Mouse (Mus musculus): ENCODE results near the gene Abcg3. TPM values are rescaled to one million over a fixed set of nuclear protein-coding genes. Genes with fewer than 3 reads are reported as not detected.

Abcg3 gene
- polyA plus RNA-seq (2012; rRNA removed), result 0.34 and 0.45 TPM in 2 replicates

DNA sequence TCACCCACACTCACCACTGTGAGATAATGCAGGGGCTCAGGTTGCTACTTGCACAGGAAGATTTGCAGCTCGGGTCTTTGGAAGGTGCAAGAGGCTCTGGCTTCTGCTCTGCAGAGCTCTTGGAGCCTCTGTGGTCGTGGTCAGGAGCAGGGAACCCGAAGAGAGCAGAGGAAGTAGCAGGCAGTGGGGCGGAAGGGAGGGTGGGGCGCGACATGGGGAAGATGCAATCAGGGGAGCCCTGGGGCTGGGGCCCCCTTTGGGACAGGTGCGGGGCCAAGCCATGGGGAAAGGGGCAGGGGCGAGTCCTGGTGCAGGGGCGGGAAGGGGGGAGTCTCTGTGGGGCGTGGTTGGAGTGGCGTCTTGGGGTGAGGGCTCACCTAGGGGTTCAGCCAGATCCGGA is at the start of gene Abcg3:
Gene Abcg3 (minus strand): TSS at position 184 of the 400 bp plus-strand sequence.

Other genes with a start within 250 kb of the Abcg3 start
- gene Zfp951, start 122.6 kb downstream of the Abcg3 start, polyA plus RNA-seq (2012; rRNA removed), result 1.8 and 1.9 TPM in 2 replicates
- gene Gbp9, start 156.8 kb upstream of the Abcg3 start, polyA plus RNA-seq (2012; rRNA removed), result 1.9 and 2.8 TPM in 2 replicates
- gene Gbp8, start 156.8 kb upstream of the Abcg3 start, polyA plus RNA-seq (2012; rRNA removed), result 0.91 and 1.2 TPM in 2 replicates
- 2.7 and 4.1 TPM in 2 replicates for gene Gbp4, start 156.9 kb upstream of the Abcg3 start, polyA plus RNA-seq (2012; rRNA removed)